Mouse (Mus musculus) right cerebral cortex, adult 18-20 months (tissue): Measurements from ENCODE around the gene Arhgap30.

ENCODE experiments used
- DNase-seq: peaks from one replicate; pipeline ENCODE4 v3.0.0; 2022; ENCODE audit warnings: mixed read lengths

Gene Arhgap30

DNA sequence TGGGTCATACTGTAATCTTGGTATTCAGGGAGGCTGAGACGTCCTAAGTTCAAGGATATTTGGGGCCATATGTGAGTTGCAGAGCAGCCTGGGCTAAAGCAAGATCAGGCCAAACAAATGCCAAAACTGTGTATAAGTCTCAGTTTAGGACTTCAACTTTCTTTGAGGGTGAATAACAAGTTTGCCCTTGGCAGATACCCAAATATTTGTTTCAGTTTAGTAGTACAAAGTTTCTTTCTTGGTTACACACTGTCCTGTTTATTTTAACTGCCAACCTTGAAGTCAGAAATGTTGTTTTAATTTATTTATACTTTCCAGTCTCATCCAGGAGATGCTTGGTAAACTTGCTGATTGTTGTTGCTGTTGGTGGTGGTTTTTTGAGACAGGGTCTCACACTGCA, 47.2 kb downstream of the Arhgap30 start:
- DNase-seq: no peak

DNA sequence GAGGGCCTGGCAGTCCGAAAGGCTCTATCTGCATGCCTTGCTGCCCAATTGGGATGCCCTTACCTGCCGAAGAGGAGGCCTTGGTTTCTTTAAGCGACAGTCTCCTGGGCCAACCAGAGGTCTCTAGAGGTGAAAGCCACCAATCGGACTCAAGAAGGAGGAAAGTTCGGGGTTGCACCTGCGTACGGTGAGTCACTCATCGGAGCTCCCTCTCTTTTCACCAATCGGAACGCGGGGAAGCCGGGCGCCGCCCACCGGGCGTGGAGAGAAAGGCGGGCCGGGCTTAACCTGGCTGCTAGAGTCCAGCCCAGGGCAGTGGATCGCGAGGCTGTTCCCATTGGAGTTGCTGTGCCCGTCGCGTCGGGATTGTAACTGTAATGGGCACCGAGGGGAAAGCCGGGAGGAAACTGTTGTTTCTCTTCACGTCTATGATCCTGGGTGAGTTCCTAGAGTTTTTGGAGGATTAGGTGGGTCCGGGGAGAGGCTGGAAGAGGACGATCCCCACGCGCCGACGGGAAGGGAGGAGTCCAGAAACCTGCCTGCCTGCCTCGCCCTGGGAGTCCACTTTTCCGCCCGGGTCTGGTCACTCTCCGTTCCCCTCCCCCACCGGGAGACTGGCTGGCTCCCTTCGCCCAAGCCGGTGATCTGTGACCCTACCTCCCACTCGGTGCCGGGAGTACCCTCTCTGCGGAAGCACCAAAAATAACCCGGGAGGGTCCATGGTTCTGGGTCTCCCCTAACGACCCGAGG, 48.7 kb downstream of the Arhgap30 start, which contains the start of gene F11r:
Gene F11r, plus strand, starts transcription at position 272 of the 750 bp plus-strand sequence.
- peak; percentile 18 for DNase-seq

DNA sequence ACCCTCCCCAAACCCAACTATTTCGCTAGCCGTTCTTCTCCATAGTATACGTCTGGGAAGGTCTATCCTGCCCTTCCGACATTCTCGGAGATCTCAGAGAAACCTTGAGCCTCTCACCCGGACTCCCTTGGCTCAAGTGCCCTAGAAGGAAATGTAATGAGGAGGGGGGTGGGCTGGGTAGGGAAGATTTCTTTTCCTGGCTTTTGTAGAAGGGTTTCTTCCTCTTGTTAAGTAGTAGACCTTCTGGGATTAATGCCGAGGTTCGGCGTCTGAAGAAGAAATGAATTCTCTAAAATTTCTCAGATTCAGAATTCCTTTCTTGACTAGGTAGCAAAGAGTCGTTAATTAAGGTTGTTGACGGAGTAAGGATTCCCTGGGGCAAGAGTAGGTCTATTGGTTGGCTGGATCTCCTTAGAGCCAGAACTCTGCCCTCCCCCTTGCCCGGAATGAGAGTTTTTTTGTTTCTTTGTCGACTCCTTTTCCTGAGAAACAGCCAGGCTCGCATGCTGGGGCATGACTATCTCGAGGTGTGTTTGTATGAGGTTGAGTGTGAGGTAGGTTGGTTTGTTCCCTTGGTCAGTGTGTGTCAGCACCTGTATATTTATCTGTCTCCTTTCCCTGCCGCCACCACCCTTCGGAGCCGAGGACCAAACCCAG, 49.4 kb downstream of the Arhgap30 start:
- DNase-seq: no peak

DNA sequence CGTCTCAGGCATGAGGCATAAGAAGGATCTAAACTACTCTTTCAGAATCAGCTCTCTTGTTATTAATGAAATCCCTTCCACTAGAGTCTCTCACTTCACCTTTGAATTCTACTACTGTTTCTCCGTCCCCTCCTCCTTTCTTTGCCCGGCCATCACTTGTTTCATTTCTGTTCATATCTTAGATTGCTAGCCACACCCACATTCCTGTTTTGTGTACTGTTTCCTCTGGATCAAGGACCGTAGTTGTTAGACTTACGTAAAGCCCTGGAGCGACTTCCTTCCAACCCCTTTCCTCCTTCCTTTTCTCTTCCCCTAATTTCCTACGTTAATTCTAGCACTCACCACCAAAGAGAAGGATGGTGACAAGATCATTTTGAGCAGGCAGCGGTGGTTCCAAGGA, 50.3 kb downstream of the Arhgap30 start:
- DNase-seq: no peak

DNA sequence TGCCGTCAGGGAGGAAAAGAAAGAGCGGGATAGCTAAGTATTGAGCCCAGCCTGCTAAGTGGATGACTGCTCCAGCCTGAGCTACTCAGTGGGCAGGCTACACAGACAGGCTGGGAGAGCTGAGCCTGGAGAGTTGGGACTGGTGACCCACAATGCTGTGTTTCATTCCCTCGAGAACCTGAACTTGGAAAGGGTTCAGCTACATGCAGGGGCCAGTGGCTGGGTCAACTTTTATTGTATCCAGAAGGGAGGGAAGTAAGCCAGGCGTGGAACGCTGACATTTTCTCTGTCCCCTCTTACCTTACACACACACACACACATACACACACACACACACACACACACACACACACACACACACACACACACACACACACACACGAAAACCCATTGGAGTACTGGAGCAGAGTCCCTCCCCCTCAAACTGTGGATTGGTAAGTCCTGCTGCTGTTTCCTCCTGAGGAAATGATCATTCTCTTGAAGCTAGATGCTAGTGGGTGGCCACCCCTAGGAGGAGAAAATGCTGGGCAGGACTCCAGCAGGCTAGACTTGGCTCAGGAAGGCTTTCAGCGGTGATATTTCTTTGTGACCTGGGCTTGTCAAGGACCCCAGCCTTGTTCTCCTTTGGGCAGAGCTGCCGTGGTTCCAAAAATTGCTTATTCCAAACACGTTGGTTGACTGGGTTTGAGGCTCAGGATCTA, 51.4 kb downstream of the Arhgap30 start:
- DNase-seq: no peak

DNA sequence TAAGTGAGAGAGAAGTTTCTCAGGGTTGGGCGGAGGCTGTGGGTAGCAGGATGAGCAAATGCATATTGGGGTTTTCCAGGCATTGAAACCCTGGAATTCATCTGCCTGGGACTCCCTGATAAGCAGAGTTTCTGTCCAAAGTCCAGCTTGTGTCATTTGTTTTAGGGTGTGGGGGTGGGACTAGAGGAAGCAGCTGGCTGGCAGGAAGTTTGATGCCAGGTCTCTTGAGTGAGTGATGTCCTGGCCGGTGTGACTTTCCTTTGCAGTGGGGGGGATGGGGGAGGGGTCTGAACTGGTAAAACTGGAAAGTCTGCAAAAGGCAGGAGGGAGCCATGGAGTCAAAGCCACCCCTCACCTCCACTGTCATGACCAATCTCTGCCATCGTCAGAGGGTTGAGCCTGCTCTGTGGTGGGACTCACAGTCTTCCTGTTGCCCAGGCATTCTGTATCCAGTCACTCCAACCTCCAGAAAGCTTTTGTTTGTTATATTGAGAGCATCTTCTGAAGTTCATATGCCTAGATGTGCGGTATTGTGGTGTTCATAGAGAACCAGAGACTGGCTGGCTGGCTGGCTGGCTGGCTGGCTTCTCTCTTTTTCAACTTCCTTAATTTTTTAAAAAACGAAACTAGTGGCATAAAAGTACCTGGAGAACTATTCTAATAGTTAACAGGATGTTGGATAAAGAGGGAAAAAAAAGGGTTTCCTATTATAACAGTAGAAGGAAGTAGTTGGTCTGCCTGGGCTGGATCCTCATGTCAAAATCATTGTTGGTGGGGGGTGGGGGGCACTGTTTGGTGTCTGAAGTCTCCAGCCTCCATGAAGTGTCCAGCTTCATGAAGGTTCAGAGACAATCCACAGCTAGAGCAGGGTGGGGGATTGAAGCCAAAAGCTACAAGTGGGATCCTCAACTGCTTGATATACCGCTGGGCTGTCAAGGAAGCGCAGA, 53.0 kb downstream of the Arhgap30 start:
- DNase-seq: no peak

DNA sequence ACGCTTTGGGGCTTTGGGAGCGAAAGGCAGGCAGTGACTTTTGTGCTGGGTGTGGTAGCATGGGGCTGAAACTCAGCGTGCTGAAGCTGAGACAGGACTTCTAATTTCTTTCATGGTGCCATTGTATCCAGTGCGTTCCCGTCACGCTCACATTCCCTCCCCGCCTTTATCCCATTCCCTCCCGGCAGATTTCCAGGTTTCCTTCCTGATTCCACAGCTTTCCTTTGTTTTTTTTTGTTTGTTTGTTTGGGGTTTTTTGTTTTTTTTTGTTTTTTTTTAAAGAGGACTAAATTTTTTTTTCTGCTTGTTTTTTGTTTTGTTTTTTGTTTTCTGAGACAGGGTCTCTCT, 53.6 kb downstream of the Arhgap30 start:
- no peak for DNase-seq

DNA sequence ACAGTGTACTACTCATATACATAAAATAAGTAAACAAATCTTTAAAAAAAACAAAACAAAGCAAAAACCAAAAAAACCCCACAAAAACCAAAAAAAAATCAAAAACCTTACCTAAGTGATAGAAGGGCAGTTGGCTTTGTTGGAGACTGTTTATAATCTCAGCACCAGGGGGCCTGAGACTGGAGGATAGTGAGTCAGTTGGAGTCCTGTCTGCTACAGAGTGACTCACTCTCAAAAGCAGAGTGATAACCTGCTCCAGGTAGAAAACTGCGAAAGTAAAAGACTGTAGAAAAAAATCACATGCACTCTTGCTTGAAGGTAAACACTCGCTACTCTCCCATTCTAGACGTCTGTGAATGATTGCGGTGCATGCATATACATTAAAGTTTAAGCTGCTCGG, 56.3 kb downstream of the Arhgap30 start:
- no peak for DNase-seq

DNA sequence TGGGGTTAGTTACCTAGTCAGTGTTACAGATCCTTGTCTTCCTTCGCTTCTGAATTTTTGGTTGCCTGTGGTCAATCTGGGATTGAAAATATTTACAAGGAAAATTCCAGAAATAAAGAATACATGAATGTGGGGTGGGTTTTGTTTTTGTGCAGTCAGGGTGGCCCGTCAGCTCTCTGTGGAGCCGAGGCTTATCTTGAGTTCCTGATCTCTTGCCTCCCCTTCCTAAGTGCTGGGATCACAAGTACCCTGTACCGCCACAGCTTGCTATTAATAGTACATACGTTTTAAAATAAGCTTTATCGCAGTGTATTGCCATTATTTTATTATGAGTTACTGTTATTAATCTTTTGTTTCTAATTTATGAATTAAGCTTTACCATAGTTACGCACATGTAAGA, 58.1 kb downstream of the Arhgap30 start:
- no peak for DNase-seq

DNA sequence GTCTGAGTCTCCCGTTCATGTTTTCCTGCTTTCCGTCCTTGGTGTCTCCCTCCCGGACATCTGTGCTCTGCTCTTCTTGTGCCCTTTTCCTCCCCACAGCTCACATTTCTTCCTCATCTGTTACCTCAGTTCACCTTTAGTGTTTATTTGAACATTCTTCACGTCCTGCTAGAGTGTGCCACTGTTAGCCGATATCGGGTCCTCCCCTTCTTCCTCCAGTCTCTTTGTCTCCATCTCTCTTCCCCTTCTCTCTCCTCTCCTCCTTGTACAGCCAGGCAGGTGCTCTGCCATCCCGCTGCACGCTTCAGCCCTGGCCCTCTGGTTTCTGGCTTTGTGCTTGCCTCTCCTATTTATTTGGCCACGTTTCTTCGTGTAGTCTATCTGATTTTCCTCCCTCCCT, 58.9 kb downstream of the Arhgap30 start:
- DNase-seq: no peak

DNA sequence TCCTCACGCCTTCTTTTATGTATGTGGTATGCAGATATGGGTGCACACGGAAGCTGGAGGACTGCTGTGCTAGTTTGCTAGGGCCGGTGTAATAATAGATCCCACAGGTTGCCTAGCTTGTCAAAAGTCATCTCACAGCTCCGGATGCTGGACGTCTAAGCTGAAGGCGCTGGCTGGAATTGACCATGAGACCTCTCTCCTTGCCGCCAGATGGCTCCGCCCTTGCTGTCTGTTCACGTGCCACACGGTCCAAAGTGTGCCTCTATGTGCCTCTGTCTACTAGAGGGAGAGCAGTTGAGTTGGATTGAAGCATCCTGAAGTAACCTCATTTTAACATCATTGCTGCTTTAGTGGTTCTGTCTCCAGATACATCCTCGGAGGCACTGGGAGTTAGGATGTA, 61.3 kb downstream of the Arhgap30 start:
- DNase-seq: no peak

DNA sequence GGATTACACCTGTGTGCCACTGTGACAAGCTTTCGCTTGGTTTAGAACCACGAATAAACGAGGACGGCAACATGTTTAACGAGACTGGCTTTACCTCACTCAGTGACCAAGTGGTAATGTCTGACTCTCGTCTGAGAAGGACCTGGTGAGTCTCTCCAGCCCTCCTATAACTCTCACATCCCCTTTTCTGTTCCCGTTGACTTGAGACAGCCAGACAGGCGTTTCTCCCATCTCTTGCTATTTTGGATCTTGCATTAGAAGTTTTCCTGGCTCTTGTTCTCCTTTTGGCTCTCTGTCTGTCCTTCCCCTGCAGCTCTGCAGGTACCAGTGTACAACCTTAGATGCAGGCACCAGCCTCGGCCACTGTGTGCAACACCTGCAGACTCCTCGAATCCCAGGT, 62.2 kb downstream of the Arhgap30 start:
- no peak for DNase-seq

DNA sequence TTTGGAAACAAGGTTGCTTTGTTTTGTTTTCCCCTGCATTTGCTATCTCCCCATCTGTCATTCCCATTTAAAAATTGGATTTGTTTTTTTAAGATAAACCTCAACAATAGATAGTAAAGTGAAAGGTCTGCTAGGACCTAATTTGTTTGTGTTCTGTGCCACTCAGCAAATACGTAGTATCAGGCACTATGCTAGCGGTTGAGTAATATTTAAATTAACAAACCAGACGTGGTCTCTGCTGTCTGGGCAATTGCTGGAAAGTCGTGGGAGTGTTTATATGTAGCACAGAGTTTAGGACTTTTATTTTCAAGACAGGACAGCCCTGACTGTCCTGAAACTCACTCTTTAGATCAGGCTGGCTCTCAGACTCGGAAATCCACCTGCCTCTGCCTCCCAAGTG, 63.8 kb downstream of the Arhgap30 start:
- DNase-seq: no peak

DNA sequence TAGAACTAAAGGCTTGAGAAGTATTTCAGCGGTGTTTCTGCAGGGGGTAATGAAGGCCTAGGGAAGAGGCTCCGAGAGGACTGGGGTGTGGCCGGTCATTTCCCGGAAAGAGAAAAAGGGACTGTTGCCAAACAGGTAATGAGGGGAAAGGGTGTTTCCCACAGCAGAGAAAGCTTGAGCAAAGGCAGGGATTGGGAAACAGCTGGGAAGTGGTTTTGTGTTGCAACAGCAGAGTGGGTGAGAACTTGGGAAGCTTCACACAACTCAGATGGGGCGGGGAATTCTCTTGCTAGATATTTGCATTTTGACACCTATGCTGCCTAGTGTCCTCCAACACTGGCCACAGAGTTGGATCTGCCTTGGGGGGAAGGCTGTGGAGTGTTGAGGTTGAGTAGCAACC, 64.2 kb downstream of the Arhgap30 start:
- no peak for DNase-seq

DNA sequence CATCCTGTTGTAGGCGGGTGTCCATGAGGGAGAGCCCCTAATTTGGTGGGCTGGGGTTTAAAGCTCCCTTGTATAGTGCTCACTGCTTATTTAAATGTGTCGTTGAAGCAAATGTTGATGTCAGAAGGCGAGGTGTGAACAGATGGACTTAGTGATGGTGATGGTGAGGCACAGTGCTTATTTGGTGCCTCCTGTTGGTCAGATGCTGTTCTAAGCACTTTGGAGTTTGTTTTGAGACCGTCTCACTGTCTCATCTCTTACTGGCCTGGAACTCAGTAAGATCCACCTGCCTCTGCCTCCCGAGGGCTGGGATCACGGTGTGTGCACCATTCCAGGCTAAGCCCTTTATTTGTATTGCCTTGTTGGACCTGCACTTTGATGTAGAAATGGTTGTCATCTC, 66.2 kb downstream of the Arhgap30 start:
- DNase-seq: no peak

DNA sequence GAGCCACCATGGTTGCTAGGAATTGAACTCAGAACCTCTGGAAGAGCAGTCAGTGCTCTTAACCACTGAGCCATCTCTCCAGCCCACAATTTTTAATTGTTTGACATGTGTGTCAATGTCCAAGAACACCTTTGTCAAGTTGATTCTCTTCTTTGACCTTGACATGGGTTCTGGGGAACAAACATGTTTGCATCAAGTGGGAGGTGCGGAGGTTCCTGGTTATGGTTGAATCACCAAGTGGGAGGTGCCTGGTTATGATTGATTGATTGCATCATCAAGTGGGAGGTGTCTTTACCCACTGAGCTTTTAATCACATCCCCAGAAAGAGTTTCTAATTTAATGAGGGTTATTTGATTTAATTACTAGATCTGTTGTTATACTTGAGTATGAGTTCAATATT, 68.8 kb downstream of the Arhgap30 start:
- no peak for DNase-seq

DNA sequence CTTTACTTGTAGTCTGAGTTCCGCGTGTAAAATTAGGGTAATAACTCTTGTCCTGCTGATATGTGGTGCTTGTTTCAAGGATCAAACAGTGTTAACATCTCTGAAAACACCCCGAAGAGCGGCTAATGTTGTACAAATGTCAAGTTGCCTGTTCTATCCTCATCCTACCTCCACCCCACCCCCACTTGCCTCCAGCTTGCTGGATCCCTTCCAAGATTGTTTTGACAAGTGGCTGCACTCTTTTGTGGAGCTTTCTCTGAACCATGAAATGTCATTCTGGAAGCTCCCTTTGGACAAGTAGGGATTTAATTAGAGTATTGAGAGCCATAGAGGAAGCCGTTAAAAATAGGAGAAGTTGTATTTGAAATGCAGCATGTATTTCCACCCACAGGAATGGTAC, 71.0 kb downstream of the Arhgap30 start:
- DNase-seq: no peak
